Mouse (Mus musculus) cerebellum, adult (tissue): ENCODE data around the gene Lgals4.
"Not testable (repeated sequence)": the region's sequence is repeated elsewhere in the genome, so short reads cannot be mapped to it uniquely, and the experiment has no call there.

Source experiments
- ATAC-seq: cut with Nextera tagmentation; 2 replicates; pipeline ENCODE4 v1.9.2; 2017; ENCODE audit warnings: mild to moderate bottlenecking, moderate library complexity, mixed read lengths; ENCODE audit not compliant: insufficient number of reproducible peaks, low FRiP score, low TSS enrichment

Gene Lgals4

DNA sequence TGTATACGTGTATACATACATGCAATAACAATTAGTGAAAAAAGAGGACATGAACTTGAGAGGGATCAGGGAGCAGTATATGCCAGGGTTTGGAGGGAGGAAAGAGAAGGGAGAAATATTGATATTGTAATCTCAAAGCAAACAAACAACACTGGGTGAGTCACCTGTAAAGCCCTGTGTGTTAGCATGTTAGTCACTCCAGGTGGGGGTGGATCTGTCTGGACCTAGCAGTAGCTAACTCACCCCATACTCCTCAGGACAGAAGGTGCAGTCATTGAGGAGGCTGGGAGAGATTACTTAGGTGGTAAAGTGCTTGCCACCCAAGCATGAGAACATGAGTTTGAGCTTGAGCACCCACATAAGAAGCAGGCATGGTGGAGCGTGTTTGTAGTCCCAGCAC, 26.3 kb downstream of the Lgals4 start:
- ATAC-seq: no peak

DNA sequence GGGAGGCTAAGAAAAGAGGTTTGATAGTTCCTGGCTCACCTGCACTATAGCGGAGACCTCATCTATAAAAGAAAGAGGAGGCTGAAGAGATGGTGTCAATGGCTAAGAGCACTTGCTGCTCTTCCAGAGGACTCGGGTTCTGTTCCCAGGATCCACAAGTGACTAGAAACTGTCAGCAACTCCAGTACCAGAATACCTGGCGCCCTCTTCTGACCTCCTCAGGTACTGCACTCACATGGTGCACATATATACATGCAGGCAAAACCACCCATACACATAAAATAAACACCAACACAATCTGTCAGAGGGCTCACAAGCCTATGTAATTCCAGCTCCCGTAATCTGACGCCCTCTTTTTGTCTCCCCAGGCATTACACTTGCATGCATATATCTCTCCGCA, 27.2 kb downstream of the Lgals4 start:
- no peak for ATAC-seq

DNA sequence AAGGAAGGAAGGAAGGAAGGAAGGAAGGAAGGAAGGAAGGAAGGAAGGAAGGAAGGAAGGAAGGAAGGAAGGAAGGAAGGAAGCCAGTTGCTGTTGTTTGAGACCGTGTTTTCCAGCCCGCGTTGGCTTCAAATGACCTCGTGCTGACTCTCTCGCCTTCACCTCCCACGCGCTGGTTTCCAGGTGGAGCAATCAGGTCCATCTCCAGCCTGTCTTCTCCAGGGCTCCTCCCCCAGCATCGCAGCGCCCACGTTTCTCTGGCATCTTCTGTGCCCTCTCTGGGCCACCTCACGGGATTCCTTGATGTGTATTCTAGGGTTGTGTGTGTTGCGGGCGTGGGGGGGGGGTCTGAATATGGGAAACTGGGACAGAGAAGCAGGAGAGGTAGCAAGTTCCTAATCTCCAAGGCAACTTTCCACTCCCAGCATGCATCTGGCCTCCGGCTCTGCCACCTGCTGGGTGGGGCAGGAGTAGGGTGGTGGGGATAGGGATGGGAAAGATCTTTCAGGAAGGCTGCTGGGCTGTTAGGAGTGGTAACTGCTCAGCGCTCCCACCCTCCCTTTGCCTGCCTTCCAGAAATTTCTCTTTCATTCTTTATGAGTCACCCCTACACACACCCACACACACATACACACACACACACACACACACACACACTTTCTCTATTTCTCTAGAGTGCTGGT, 29.3 kb downstream of the Lgals4 start:
- ATAC-seq: no peak

DNA sequence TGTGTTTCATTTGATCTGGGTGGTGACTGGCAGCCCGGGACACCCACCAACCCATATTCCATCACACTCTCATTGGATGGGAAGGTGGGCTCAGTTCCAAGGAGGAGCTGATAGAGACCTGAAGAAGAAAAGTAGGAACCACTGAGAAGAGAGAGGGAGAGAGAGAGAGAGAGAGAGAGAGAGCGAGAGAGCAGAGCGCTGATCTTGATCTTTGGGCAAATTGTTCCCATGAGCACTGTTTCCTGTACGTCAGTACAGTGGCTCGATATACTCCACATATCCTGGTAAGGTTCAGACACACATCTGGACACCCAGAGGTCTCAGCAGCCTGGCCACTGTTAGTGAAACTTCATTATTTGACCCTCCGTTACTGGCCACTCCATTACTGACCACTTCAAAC, 29.9 kb downstream of the Lgals4 start, which contains the start of gene Lgals7:
Lgals7 (plus strand) TSS at position 314 of the 400 bp plus-strand sequence.
- no peak for ATAC-seq

DNA sequence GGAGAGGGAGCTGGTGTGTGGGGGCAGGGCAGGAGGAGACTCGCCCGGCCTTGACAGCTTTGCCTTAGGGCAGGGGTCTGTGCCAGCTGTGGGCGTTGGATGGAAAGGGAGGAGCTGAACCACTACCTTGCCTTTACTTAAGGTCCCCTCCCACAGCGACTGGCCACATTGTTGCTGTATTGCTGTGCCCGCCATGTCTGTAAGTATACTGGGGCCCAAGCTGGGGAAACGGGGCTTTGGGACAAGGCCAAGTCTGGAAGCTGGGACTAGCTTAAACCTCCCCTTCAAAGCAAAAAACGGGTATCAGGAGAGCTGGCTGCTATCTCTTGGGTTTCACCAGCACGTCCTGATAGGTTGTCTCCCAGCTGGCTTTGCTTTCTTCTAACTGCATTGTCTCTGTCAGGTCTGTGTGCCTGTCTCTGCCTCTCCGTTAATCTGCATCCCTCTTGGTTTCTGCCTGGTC, 30.7 kb downstream of the Lgals4 start:
- no peak for ATAC-seq

- no peak for ATAC-seq
These were observed 32.0 kb downstream of the Lgals4 start for GRCm38 (mm10) chr7:28865481-28866300.

DNA sequence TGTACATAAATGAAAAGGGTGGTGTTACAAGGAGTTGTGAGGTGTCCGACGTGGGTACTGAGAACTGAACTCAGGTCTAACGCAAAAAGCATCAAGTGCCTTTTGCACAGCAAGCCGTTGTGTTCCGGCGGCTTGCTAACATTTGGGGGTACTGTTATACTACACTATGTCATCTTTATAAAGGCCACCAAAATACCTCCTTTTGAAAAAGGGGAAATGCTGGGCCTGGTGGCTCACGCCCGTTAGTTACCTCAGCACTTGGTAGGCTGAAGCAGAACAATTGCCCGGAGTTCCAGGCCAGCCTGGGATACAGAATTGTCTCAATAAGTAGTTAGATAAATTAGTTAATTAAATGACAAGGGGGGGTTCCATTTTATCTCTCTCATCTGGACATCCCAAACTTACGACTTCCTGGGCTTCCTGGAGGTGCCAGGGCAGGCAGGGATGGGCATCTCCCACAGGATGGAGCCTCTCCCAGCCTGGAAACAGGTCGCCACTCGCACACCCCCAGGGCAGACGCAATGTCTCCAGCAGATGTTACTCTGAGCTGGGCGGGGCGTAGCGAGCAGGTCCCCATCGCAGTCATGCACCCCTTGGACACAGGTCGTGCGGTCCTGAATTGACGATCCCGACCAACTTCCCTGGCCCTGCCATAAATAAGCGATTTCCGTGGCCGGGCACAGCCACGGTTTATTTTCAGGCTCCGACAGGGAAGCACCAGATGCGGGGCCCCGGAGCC, 33.3 kb downstream of the Lgals4 start:
- peak; percentile 3; the same call in 1 of the 2 replicates for ATAC-seq

DNA sequence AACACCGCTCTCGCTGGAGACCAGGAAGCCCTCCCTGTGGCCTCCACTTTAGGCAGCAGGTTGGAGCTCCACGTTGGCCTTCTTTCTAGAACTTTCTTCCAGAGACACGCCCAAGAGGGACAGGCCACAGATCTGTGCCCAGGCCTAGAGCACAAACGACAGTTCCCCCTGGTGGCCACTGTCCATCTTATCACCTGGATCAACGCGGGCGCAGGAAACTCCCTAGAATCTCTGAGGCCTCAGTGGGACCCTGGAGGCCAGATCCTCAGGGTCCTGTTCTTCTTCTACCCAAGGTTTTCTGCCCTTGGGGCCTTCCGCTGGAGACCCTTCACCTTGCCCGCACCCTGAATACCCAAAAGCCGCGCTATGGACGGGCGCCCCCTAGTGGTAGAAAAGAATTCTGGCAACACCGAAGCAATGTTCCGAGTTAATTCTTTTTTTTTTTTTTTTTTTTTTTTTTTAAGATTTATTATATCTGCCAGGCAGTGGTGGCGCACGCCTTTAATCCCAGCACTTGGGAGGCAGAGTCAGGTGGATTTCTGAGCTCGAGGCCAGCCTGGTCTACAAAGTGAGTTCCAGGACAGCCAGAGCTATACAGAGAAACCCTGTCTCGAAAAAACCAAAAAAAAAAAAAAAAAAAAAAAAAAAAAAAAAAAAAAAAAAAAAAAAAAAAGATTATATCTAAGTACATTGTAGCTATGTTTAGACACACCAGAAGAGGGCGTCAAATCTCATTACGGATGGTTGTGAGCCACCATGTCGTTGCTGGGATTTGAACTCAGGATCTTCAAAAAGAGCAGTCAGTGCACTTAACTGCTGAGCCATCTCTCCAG, 34.1 kb downstream of the Lgals4 start:
- ATAC-seq: peak; percentile 56; the same call in 1 of the 2 replicates

GRCm38 (mm10) chr7:28870901-28871664, 37.4 kb downstream of the Lgals4 start:
- ATAC-seq: no peak

DNA sequence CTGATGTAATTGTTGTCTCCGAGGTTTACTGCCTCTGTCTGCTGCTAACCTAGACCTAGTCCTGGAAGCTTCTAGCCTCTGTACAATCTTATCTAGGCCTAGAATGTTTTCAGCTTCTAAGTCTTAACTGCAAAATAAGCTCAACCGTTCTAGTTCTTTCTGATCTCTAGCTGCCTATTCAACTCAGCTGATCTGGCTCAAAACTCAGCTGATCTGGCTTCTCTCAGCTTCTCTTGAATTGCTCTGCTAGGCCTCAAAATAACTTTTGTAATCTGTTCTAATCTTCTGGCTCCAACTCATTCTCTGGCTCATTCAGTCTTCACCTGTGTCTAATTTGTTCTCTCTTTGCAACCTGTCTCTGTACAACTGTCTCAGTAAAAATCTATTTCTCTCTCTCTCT, 40.9 kb downstream of the Lgals4 start:
- ATAC-seq: no peak

DNA sequence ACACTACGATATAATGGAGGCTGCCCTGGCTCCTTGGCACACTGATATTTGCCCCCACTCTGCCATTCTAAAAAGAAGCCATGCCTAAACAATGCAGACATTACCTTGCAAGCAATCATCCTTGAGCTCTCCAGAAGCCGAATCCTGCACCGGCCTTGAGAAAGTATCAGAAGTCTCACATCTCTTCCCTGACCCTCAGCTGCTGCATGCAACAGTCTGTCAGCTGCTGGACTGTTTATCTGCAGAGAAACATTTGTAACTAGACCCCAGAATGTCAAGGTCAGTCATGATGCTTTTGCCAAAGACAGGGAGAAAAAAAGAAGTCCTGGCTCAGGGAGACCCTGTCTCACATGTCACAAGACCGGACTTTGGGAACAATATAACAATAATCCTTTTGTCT, 42.4 kb downstream of the Lgals4 start:
- ATAC-seq: no peak

DNA sequence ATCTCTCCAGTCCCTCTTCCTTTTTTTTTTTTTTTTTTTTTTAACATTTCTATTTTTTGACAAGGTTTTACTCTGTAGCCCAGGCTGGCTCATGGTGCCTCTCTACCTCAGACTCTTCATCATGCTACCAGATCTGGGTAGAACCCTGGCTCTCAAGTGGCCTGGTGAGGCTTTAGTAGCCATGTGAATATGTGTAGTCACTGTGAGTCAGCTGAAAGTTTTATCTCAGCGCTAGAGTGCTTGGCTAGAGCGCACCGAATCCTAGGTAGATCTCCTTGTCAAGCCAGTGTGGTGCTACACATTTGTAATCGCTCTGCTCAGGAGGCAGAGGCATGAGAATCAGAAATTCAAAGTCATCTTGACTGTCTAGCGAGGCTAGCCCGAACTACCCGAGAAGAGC, 43.5 kb downstream of the Lgals4 start:
- ATAC-seq: no peak

DNA sequence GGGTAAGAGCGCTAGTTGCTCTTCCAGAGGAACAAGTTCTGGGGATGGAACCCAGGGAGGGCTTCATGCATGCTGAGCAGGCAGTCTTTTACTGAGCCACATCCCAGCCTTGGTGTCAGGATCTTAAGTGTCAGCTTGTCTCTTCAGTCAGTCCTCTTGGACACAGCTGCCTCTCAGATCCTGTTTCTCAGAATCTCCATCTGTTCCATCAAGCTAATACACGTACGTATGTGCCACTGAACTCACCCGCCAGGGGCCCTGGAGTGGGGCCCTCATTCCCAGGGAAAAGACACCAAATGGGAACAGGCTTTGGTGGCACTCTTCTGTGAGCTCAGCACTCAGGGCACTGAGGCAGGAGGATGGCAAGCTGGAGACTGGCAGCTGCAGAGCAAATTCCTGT, 44.2 kb downstream of the Lgals4 start:
- no peak for ATAC-seq

- ATAC-seq: no peak
These were observed 46.0 kb downstream of the Lgals4 start for GRCm38 (mm10) chr7:28879606-28880005.

DNA sequence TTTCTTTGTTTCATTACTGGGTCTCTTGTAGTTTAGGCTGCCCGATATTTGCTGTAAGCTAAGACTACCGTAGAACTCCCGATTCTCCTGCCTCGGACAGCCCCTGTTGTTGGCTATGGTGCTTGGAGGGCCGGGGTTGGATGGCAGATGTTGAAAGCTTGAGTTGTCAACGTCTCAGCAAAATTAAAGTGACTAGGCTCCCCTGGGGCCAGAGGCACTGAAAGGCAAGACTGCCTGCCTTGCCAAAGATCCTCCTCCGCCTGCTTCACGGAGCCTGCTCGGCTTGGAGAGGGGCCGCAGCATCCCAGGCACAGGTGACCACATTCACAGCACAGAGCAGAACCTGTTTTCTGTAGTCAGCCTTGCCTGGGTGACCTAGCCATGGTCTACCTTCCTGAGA, 46.9 kb downstream of the Lgals4 start:
- no peak for ATAC-seq

DNA sequence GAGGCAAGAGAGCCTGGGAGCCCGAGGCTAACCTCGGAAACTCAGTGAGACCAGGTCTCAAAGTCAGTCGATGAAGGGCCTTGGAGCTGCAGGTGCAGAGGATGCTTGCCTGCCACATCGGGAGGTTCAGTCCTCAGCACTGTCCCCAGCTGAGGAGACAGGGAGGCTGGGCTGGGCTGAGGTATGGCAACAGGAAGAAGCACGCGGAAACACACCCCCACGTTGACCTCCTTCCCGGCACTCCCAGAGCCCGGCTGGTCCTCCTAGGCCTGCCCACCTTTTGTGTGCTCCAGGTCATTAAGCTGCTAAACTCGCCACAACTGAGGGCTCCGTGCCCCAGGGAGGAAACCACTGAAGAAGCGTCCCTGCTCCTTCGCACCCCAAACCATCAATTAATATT, 47.5 kb downstream of the Lgals4 start, which contains the start of gene Capn12:
Capn12 (plus strand) TSS at position 224 of the 400 bp plus-strand sequence.
- no peak for ATAC-seq

GRCm38 (mm10) chr7:28883039-28883438, 49.4 kb downstream of the Lgals4 start:
- ATAC-seq: no peak

GRCm38 (mm10) chr7:28883704-28884103, 50.0 kb downstream of the Lgals4 start:
- not testable (repeated sequence) for ATAC-seq

DNA sequence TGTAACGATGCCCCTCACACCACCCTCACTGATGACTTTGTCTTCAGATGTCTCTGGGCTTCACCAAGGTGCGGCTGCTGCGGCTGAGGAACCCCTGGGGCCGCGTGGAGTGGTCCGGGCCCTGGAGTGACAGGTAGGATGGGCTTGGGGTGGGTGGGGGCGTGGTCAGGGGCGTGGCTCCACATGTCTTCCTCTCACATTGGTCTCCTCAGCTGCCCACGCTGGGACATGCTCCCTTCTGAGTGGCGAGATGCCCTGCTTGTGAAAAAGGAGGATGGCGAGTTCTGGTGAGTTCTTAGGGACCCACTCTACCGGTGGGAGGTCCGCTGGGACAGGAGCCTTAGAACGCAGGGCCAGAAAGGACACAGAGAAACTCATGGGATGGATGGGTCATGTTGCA, 52.8 kb downstream of the Lgals4 start:
- no peak for ATAC-seq
